In genomic region chr11:58967346-58967745, GRCm38 (mm10) we compare ENCODE assay signal across 12 mouse cellular contexts. TPM values are rescaled to one million over a fixed set of nuclear protein-coding genes. Genes with fewer than 3 reads are reported as not detected.
DNase-seq lines count a peak whose midpoint lies in the region; ATAC-seq and TF ChIP-seq lines count a peak whose summit lies in the region.
"Had no signal": no experiment of that assay in that cellular context is flagged by ENCODE, and none has a peak within 500 bp of the region (broad histone marks: within the 10 kb centered on the region; RNA-seq: fewer than 3 reads in every experiment).

No protein-coding gene starts in this region.

- peaks cover under 1% of the 10 kb centered on the region for H3K27me3 ChIP-seq in intestine, postnatal 0 days (replicated peaks; ENCODE audit: control insufficient read depth, insufficient read depth, low read length)
- no peaks in the 10 kb centered on the region; the same call in 1 of the 2 replicates for H3K27me3 ChIP-seq in intestine, embryonic 16.5 days (replicated peaks; ENCODE audit: control insufficient read depth, insufficient read depth, low read length)
- H3K27me3 ChIP-seq in MEL (ENCODE audit: control insufficient read depth in 1 of 2, insufficient read depth in 2 of 2, low read length in 2 of 2) = no peaks in the 10 kb centered on the region

- TF ChIP-seq RAD21 in MEL (IDR thresholded peaks at IDR 0.05; ENCODE audit: low read depth, low read length) = peak; percentile 27

- ATAC-seq in intestine, postnatal 0 days = no peak
- no peak for ATAC-seq in intestine, embryonic 16.5 days

- no peaks in the 10 kb centered on the region; the same call in 1 of the 2 replicates for H3K36me3 ChIP-seq in intestine, postnatal 0 days (ENCODE audit: control insufficient read depth, insufficient read depth)
- H3K36me3 ChIP-seq in intestine, embryonic 16.5 days (ENCODE audit: control insufficient read depth, insufficient read depth, low read length) = no peaks in the 10 kb centered on the region
- no peaks in the 10 kb centered on the region; a peak in 1 of 4 replicates for H3K36me3 ChIP-seq in MEL (ENCODE audit: control insufficient read depth in 1 of 2, insufficient read depth in 2 of 2, low read length in 2 of 2)
- H3K36me3 ChIP-seq: lung, embryonic 15.5 days had no signal

- 0 out of 2 replicates have a peak, but pooled peaks cover 3% of the 10 kb centered on the region for H3K4me1 ChIP-seq in intestine, postnatal 0 days (replicated peaks; ENCODE audit: control insufficient read depth, insufficient read depth, low read length)
- H3K4me1 ChIP-seq in intestine, embryonic 16.5 days (ENCODE audit: control insufficient read depth, insufficient read depth, low read length) = peaks cover 17% of the 10 kb centered on the region
- H3K4me1 ChIP-seq in MEL (ENCODE audit: control insufficient read depth in 1 of 2, insufficient read depth in 2 of 2, low read length in 2 of 2) = peaks cover 0 to 16% of the 10 kb centered on the region in 2 experiments; a peak in 2 of 4 replicates

- no peak overlapping the region for H3K4me3 ChIP-seq in intestine, postnatal 0 days (ENCODE audit: low read depth, low read length)
- no peak overlapping the region for H3K4me3 ChIP-seq in intestine, embryonic 16.5 days (ENCODE audit: low read length)
- no peak overlapping the region for H3K4me3 ChIP-seq in MEL (ENCODE audit: control insufficient read depth in 1 of 2, insufficient read depth in 1 of 2, low read depth in 2 of 2, low read length in 2 of 2)
- H3K4me3 ChIP-seq: embryonic facial prominence, embryonic 12.5 days; lung, embryonic 15.5 days had no signal

- TF ChIP-seq POLR2A in MEL (IDR thresholded peaks at IDR 0.05; ENCODE audit: control insufficient read depth in 1 of 2, insufficient read depth in 1 of 2, low read depth in 1 of 2, low read length in 2 of 2, poor library complexity in 1 of 2) = no peak

- H3K79me2 ChIP-seq in MEL (ENCODE audit: control insufficient read depth, insufficient read depth, low read length, poor library complexity) = no peaks in the 10 kb centered on the region

- H3K4me2 ChIP-seq in intestine, postnatal 0 days (replicated peaks; ENCODE audit: low read depth) = no peak overlapping the region
- no peak overlapping the region for H3K4me2 ChIP-seq in intestine, embryonic 16.5 days (ENCODE audit: low read depth, low read length)
- H3K4me2 ChIP-seq: embryonic facial prominence, embryonic 12.5 days; lung, embryonic 15.5 days had no signal

- TF ChIP-seq CTCF in intestine, postnatal 0 days (IDR thresholded peaks at IDR 0.05; ENCODE audit: low read depth) = peak; percentile 71
- peak; percentile 42 to 59 (median 51); a peak in 5 of 6 replicates for TF ChIP-seq CTCF in MEL (IDR thresholded peaks at IDR 0.05 in 2 of 3, conservative IDR thresholded peaks at IDR 0.05 in 1 of 3; ENCODE audit: control insufficient read depth in 1 of 3, insufficient read depth in 1 of 3, low read depth in 2 of 3, low read length in 3 of 3, poor library complexity in 1 of 3, severe bottlenecking in 1 of 3)

- WGBS in intestine, postnatal 0 days = 100% methylated on average over 1 of the region's 1 CpGs
- WGBS in intestine, embryonic 16.5 days = 98% methylated on average over 1 of the region's 1 CpGs

- no peak overlapping the region for H3K27ac ChIP-seq in intestine, postnatal 0 days (ENCODE audit: low read depth, low read length)
- H3K27ac ChIP-seq in intestine, embryonic 16.5 days (ENCODE audit: low read length) = no peak overlapping the region
- no peak overlapping the region for H3K27ac ChIP-seq in MEL (ENCODE audit: control insufficient read depth, low read depth, low read length)
- H3K27ac ChIP-seq: embryonic facial prominence, embryonic 12.5 days; lung, embryonic 15.5 days had no signal

- peak; percentile 74 to 79 for DNase-seq in B cell, adult 2 months
- DNase-seq in MEL (ENCODE audit: low read depth, low spot score) = peak; percentile 66
- peak; percentile 46 to 66 for DNase-seq in kidney, postnatal 36 days
- no peak for DNase-seq in urinary bladder, adult 18-20 months (ENCODE audit: low spot score in 2 of 2)
- DNase-seq in left cerebral cortex, adult 18-20 months (ENCODE audit: low spot score in 2 of 2) = no peak
- DNase-seq in embryo, embryonic 10 days (ENCODE audit: low spot score) = no peak
- DNase-seq: adrenal gland, postnatal 25 days; gastrocnemius, postnatal 14 days had no signal

- TF ChIP-seq EP300 in MEL (IDR thresholded peaks at IDR 0.05; ENCODE audit: low read depth in 1 of 2, low read length in 2 of 2) = no peak

- no peak overlapping the region for H3K9ac ChIP-seq in intestine, postnatal 0 days (ENCODE audit: low read depth, low read length)
- no peak overlapping the region for H3K9ac ChIP-seq in intestine, embryonic 16.5 days (ENCODE audit: low read depth, low read length)
- no peak overlapping the region for H3K9ac ChIP-seq in MEL (ENCODE audit: control insufficient read depth, low read depth, low read length, poor library complexity, severe bottlenecking)
- H3K9ac ChIP-seq: embryonic facial prominence, embryonic 12.5 days; lung, embryonic 15.5 days had no signal

- no peaks in the 10 kb centered on the region for H3K9me3 ChIP-seq in intestine, postnatal 0 days (ENCODE audit: control insufficient read depth)
- no peaks in the 10 kb centered on the region for H3K9me3 ChIP-seq in intestine, embryonic 16.5 days (ENCODE audit: control insufficient read depth, low read length)
- H3K9me3 ChIP-seq in MEL (replicated peaks; ENCODE audit: insufficient read depth, low read length) = no peaks in the 10 kb centered on the region
- H3K9me3 ChIP-seq: embryonic facial prominence, embryonic 12.5 days; lung, embryonic 15.5 days had no signal

TF ChIP-seq in MEL, 35 proteins besides CTCF, POLR2A, EP300 and RAD21:
- TF ChIP-seq ZC3H11A (IDR thresholded peaks at IDR 0.05; ENCODE audit: low read depth, low read length) (no peak), MYC (IDR thresholded peaks at IDR 0.05; ENCODE audit: low read depth, low read length) (no peak), SMC3 (IDR thresholded peaks at IDR 0.05; ENCODE audit: low read depth, low read length) (peak; percentile 45), USF1 (IDR thresholded peaks at IDR 0.05; ENCODE audit: low read depth, low read length) (no peak), CHD2 (IDR thresholded peaks at IDR 0.05; ENCODE audit: low read length) (no peak), POLR2AphosphoS5 (IDR thresholded peaks at IDR 0.05; ENCODE audit: borderline replicate concordance, low read depth, low read length) (no peak), MXI1 (IDR thresholded peaks at IDR 0.05; ENCODE audit: low read depth, low read length) (no peak)

RNA-seq across cellular contexts. Expression of gene Trim11, which starts 10.5 kb away (rescaled TPM):
- 8.9 and 9.7 TPM in 2 replicates for polyA plus RNA-seq in intestine, postnatal 0 days (2015; fragmentation: Nextera tagmentation; extraction: Ambion mirVana)
- polyA plus RNA-seq in intestine, embryonic 16.5 days (2015; fragmentation: Nextera tagmentation; extraction: Ambion mirVana) = 17.0 and 17.5 TPM in 2 replicates
- 22.9 and 27.0 TPM in 2 replicates for total RNA-seq in MEL (2012; rRNA removed)
- 10 to 100 TPM in 1 of 2 experiments, not detected in 1; 24.8 TPM for polyA plus RNA-seq in MEL (2012; ENCODE audit: insufficient read depth in 1 of 2, insufficient read length in 2 of 2, low read depth in 1 of 2, low replicate concordance in 2 of 2, missing spikeins in 1 of 2)
- 10 to 100 TPM; 22.5 to 25.4 TPM for total RNA-seq in left cerebral cortex, adult 18-20 months (2021)

RNA-seq across cellular contexts. Expression of gene Hist3h2a, which starts 12.9 kb away (rescaled TPM):
- polyA plus RNA-seq in intestine, postnatal 0 days (2015; fragmentation: Nextera tagmentation; extraction: Ambion mirVana) = 15.8 and 16.7 TPM in 2 replicates
- polyA plus RNA-seq in intestine, embryonic 16.5 days (2015; fragmentation: Nextera tagmentation; extraction: Ambion mirVana) = 28.5 and 31.6 TPM in 2 replicates
- total RNA-seq in MEL (2012; rRNA removed) = 184 and 300 TPM in 2 replicates
- polyA plus RNA-seq in MEL (2012; ENCODE audit: insufficient read depth in 1 of 2, insufficient read length in 2 of 2, low read depth in 1 of 2, low replicate concordance in 2 of 2, missing spikeins in 1 of 2) = under 1 TPM in 1 of 2 experiments, not detected in 1; 0.42 TPM
- total RNA-seq in left cerebral cortex, adult 18-20 months (2021) = 10 to 100 TPM; 62.8 to 63.7 TPM

RNA-seq across cellular contexts. Expression of gene Trim17, which starts 12.9 kb away (rescaled TPM):
- 0.08 and 0.12 TPM in 2 replicates for polyA plus RNA-seq in intestine, postnatal 0 days (2015; fragmentation: Nextera tagmentation; extraction: Ambion mirVana)
- 0.15 and 0.35 TPM in 2 replicates for polyA plus RNA-seq in intestine, embryonic 16.5 days (2015; fragmentation: Nextera tagmentation; extraction: Ambion mirVana)
- 0.50 and 0.52 TPM in 2 replicates for total RNA-seq in MEL (2012; rRNA removed)
- under 1 TPM in 1 of 2 experiments, not detected in 1; 0.82 TPM for polyA plus RNA-seq in MEL (2012; ENCODE audit: insufficient read depth in 1 of 2, insufficient read length in 2 of 2, low read depth in 1 of 2, low replicate concordance in 2 of 2, missing spikeins in 1 of 2)
- total RNA-seq in left cerebral cortex, adult 18-20 months (2021) = 1 to 10 TPM; 4.0 to 5.0 TPM

RNA-seq across cellular contexts. Expression of gene Hist3h2ba, which starts 18.6 kb away (rescaled TPM):
- polyA plus RNA-seq in intestine, postnatal 0 days (2015; fragmentation: Nextera tagmentation; extraction: Ambion mirVana) = 6.9 and 7.8 TPM in 2 replicates
- polyA plus RNA-seq in intestine, embryonic 16.5 days (2015; fragmentation: Nextera tagmentation; extraction: Ambion mirVana) = 34.7 and 40.9 TPM in 2 replicates
- 48.2 and 147 TPM in 2 replicates for total RNA-seq in MEL (2012; rRNA removed)
- under 1 TPM in 1 of 2 experiments, not detected in 1; 0.21 TPM for polyA plus RNA-seq in MEL (2012; ENCODE audit: insufficient read depth in 1 of 2, insufficient read length in 2 of 2, low read depth in 1 of 2, low replicate concordance in 2 of 2, missing spikeins in 1 of 2)
- 100 to 1,000 TPM in 1 of 2 experiments, 10 to 100 TPM in 1; 99.3 to 112 TPM for total RNA-seq in left cerebral cortex, adult 18-20 months (2021)

RNA-seq across cellular contexts. Expression of gene Rnf187, which starts 28.6 kb away (rescaled TPM):
- polyA plus RNA-seq in intestine, postnatal 0 days (2015; fragmentation: Nextera tagmentation; extraction: Ambion mirVana) = 113 and 117 TPM in 2 replicates
- 131 and 138 TPM in 2 replicates for polyA plus RNA-seq in intestine, embryonic 16.5 days (2015; fragmentation: Nextera tagmentation; extraction: Ambion mirVana)
- 282 and 337 TPM in 2 replicates for total RNA-seq in MEL (2012; rRNA removed)
- 1,000 to 10,000 TPM in 1 of 2 experiments, 100 to 1,000 TPM in 1; 280 to 3,830 TPM for polyA plus RNA-seq in MEL (2012; ENCODE audit: insufficient read depth in 1 of 2, insufficient read length in 2 of 2, low read depth in 1 of 2, low replicate concordance in 2 of 2, missing spikeins in 1 of 2)
- total RNA-seq in left cerebral cortex, adult 18-20 months (2021) = 100 to 1,000 TPM; 485 to 490 TPM

Comparison
In these comparisons a context has a peak if more than half of its experiments do, and no peak if none do; other contexts are left out.
1. DNase-seq: peak in B cell, adult 2 months (2 of 2), MEL (single experiment) and kidney, postnatal 36 days (2 of 2); none in urinary bladder, adult 18-20 months (0 of 2), left cerebral cortex, adult 18-20 months (0 of 2) and embryo, embryonic 10 days (single experiment).
2. RNA of gene Hist3h2a, which starts 12.9 kb away (polyA plus RNA-seq): 28.5 to 31.6 TPM in intestine, embryonic 16.5 days and 15.8 to 16.7 TPM in intestine, postnatal 0 days; 0.42 TPM in MEL; every median in the first group is over 10 times any median in the second.